Mouse (Mus musculus) liver, embryonic 12.5 days (tissue): ENCODE results near the gene Mtch1. TPM values are rescaled to one million over a fixed set of nuclear protein-coding genes. Genes with fewer than 3 reads are reported as not detected.
A peak's percentile ranks its signal among the peaks of the same experiment; 100 is the strongest.
"Not testable (repeated sequence)": the region's sequence is repeated elsewhere in the genome, so short reads cannot be mapped to it uniquely, and the experiment has no call there.

Source experiments
- ATAC-seq: fragments of 200-750 bp; cut with Nextera tagmentation; 2 replicates; pipeline ENCODE4 v1.8.0; 2017; ENCODE audit warnings: moderate number of reproducible peaks, mild to moderate bottlenecking, moderate library complexity
- H3K27ac ChIP-seq: fragments of 300-500 bp; sonication (generic); 2 replicates; pipeline ENCODE4 v1.5.1; 2016; ENCODE audit warnings: mild to moderate bottlenecking
- H3K27me3 ChIP-seq: fragments of 300-500 bp; sonication (generic); replicated peaks from 2 replicates; pipeline ENCODE4 v1.6.1; 2016; ENCODE audit warnings: mild to moderate bottlenecking, moderate library complexity
- H3K36me3 ChIP-seq: fragments of 300-500 bp; sonication (generic); 2 replicates; pipeline ENCODE4 v1.6.1; 2016; ENCODE audit warnings: mild to moderate bottlenecking, moderate library complexity
- H3K4me1 ChIP-seq: fragments of 300-500 bp; sonication (generic); 2 replicates; pipeline ENCODE4 v1.6.1; 2016
- H3K4me2 ChIP-seq: fragments of 300-500 bp; sonication (generic); 2 replicates; pipeline ENCODE4 v1.6.1; 2016; ENCODE audit warnings: mild to moderate bottlenecking, moderate library complexity
- H3K4me3 ChIP-seq: fragments of 300-500 bp; sonication (generic); 2 replicates; pipeline ENCODE4 v1.5.1; 2016; ENCODE audit warnings: mild to moderate bottlenecking, moderate library complexity
- H3K9ac ChIP-seq: fragments of 300-500 bp; sonication (generic); 2 replicates; pipeline ENCODE4 v1.6.1; 2016; ENCODE audit warnings: mild to moderate bottlenecking, moderate library complexity
- H3K9me3 ChIP-seq: fragments of 300-500 bp; sonication (generic); replicated peaks from 2 replicates; pipeline ENCODE4 v1.6.1; 2016; ENCODE audit warnings: mild to moderate bottlenecking, moderate library complexity
- WGBS: fragments of 180-500 bp; shearing (Covaris S2); methylation state at CpG from one replicate; pipeline ENCODE4 v1.1.7; 2016; ENCODE audit not compliant: insufficient replicate concordance; 5-methylcytosine and 5-hydroxymethylcytosine counted together
- polyA plus RNA-seq: library from polyadenylated mRNA; unstranded; fragments of >200 nt; fragmentation: Nextera tagmentation; extraction: Ambion mirVana; gene quantifications from 2 replicates; pipeline ENCODE4 v1.2.1, GENCODE M21; 2016

The Mtch1 gene
- polyA plus RNA-seq, 1 experiment from 2014 or later: 107 TPM

DNA sequence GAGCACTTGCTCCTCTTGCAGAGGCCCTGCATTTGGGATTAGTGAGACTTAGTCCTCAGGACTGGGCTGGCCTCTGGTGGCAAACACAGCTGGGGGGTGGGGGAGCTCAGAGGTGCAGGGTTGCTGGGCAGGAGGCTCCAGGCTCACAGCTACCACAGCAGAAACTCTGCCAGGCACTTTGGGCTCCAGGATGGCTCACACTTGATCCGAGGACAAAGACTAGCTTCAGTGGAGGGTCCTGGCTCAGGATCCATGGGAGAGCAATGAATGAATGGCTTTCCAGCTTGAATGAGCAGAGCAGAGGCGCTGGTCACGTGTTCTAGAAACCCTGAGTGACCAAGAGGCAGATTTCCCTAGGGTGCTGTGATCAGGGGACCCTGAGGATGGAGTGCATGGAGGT is 11.2 kb upstream of the Mtch1 start:
- H3K36me3 ChIP-seq: no peaks in the 10 kb centered on the region
- H3K4me2 ChIP-seq: no peak overlapping the region
- H3K4me1 ChIP-seq: peaks cover 20% of the 10 kb centered on the region
- no peaks in the 10 kb centered on the region for H3K9me3 ChIP-seq
- no peak overlapping the region for H3K4me3 ChIP-seq
- ATAC-seq: no peak
- H3K27me3 ChIP-seq: 0 out of 2 replicates have a peak, but pooled peaks cover 5% of the 10 kb centered on the region
- WGBS: 45% methylated on average over 3 of the region's 3 CpGs
- H3K27ac ChIP-seq: no peak overlapping the region
- H3K9ac ChIP-seq: no peak overlapping the region

DNA sequence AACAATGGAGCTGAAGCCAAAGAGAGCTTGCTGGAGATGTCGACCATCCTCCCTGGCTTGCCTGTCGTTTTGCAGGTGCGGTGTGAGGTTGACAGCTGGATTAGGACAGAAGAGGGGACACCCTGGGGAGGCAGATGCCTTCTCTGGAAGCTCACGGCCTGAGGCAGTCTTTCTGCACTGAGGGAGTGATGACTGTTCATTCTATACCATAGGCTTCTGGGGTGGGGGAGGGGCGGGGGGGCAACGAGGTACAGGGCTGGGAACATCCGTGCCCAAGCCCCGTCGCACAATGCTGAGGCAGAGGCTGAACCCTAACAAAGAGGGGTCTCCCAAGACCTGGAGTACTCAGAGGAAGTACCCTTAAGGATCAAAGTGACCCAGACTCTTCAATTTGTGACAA is 9.1 kb upstream of the Mtch1 start:
- Histone ChIP-seq H3K27me3 (0 out of 2 replicates have a peak, but pooled peaks cover 5% of the 10 kb centered on the region), H3K36me3 (no peaks in the 10 kb centered on the region), H3K4me1 (peaks cover 20% of the 10 kb centered on the region), H3K9me3 (no peaks in the 10 kb centered on the region), H3K4me3 (peak overlapping the region; percentile 30), H3K9ac (no peak overlapping the region), H3K27ac (peak overlapping the region; percentile 53; the same call in 1 of the 2 replicates), H3K4me2 (peak overlapping the region; percentile 50)
- 0 out of 2 replicates have a peak, but pooled peaks have one; percentile 6 for ATAC-seq
- WGBS: 23% methylated on average over 9 of the region's 9 CpGs

DNA sequence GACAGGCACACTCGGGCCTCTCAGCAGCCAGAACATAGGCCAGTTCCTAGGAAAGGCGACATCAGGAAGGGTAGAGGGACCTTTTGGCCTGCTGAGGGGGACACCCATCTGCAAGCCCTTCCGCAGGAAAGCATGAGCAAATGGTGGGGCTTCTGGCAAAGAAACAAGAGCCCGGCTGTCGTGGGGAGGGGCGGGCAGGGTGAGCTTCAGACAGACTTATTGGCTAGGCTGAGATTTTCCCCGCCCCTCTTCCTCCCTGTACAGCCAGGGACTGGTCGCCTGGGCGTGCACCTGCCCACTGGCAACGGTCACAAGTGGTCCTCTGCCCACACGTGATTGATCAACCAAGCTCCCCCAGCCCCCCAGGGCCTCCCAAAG is 8.7 kb upstream of the Mtch1 start:
- no peaks in the 10 kb centered on the region for H3K36me3 ChIP-seq
- H3K4me3 ChIP-seq: peak overlapping the region; percentile 30
- H3K27ac ChIP-seq: peak overlapping the region; percentile 53
- peak; percentile 63 for ATAC-seq
- H3K9me3 ChIP-seq: no peaks in the 10 kb centered on the region
- H3K27me3 ChIP-seq: 0 out of 2 replicates have a peak, but pooled peaks cover 5% of the 10 kb centered on the region
- peaks cover 20% of the 10 kb centered on the region for H3K4me1 ChIP-seq
- peak overlapping the region; percentile 50 for H3K4me2 ChIP-seq
- no peak overlapping the region for H3K9ac ChIP-seq
- 18% methylated on average over 11 of the region's 11 CpGs for WGBS

DNA sequence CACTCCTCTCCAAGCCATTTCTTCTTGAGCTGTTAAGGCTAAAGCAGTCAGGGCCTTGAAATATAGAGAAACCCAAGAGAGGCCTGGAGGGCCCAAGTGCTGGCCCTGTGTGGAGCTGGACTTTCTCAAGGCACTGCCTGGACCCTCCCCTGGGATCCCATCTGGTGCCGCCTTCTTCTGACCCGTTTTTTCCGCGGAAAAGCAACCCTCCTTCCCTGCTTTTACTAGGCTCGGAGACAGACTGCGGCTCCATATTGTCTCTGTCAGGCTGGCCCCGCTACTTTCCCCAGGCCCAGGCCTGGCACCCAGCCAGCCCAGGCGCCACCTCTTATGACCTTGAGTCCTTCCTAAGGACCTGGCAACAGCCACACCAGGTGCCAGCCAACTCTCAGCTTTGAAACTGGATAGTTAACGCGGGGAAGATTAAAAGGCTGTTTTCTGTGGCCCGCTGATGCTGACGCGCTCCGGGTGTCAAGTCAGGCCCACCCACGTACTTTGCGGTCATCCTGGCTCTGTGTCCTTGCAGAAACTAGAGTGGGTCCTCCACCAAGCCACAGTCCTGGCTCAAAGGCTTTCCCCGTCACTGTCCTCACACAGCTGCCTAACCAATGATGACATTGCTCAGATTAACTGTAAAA is 8.2 kb upstream of the Mtch1 start:
- 0 out of 2 replicates have a peak overlapping the region, but pooled peaks have one; percentile 30 for H3K4me3 ChIP-seq
- peak overlapping the region; percentile 53 for H3K27ac ChIP-seq
- WGBS: 51% methylated on average over 17 of the region's 17 CpGs
- no peak for ATAC-seq
- H3K9ac ChIP-seq: no peak overlapping the region
- H3K36me3 ChIP-seq: no peaks in the 10 kb centered on the region
- H3K4me2 ChIP-seq: peak overlapping the region; percentile 50
- peaks cover 16% of the 10 kb centered on the region for H3K4me1 ChIP-seq
- H3K27me3 ChIP-seq: 0 out of 2 replicates have a peak, but pooled peaks cover 5% of the 10 kb centered on the region
- H3K9me3 ChIP-seq: no peaks in the 10 kb centered on the region

DNA sequence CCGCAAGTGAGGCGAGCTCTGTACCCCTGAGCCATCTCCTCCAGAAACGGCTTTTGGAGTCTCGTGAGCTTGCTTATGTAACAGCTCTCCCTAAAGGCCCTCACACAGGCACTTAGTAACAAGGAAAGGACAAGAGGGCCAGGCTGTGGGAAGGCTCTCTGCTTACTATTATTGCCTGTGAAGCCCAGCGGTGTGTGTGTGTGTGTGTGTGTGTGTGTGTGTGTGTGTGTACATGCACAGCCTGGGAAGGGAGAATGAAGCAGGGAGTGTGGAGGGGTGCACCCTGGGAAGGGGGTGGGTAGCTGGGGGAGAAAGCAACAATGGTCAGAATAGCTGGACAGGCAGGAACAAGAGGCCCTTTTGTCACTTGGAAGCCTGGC is 7.7 kb upstream of the Mtch1 start:
- Histone ChIP-seq H3K4me2 (no peak overlapping the region), H3K27me3 (0 out of 2 replicates have a peak, but pooled peaks cover under 1% of the 10 kb centered on the region), H3K9ac (no peak overlapping the region), H3K9me3 (no peaks in the 10 kb centered on the region), H3K27ac (peak overlapping the region; percentile 53; the same call in 1 of the 2 replicates), H3K36me3 (no peaks in the 10 kb centered on the region), H3K4me1 (peaks cover 11% of the 10 kb centered on the region), H3K4me3 (no peak overlapping the region)
- ATAC-seq: no peak
- WGBS: 74% methylated on average over 5 of the region's 5 CpGs

DNA sequence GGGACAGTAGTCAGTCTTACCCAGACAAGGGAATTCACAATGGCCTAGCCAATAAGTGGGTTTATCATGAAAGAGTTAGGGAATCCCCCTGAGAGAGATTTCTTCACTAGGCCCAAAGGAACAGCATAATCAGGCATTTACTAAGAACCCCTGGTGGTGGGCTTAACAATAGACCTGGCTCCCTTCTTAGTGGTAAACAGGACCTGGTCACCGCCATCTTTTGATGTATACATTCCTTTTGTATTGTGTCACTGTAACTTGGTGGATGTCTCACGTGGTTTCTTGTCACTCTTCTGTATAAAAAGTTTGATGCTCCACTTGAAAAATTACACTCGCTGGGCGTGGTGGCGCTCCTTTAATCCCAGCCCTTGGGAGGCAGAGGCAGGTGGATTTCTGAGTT is 3.3 kb upstream of the Mtch1 start:
- peaks cover 30% of the 10 kb centered on the region for H3K4me1 ChIP-seq
- not testable (repeated sequence) for H3K9ac ChIP-seq, ATAC-seq, H3K36me3 ChIP-seq, H3K27me3 ChIP-seq, H3K4me2 ChIP-seq, H3K4me3 ChIP-seq, H3K27ac ChIP-seq, H3K9me3 ChIP-seq
- 67% methylated on average over 5 of the region's 5 CpGs for WGBS

DNA sequence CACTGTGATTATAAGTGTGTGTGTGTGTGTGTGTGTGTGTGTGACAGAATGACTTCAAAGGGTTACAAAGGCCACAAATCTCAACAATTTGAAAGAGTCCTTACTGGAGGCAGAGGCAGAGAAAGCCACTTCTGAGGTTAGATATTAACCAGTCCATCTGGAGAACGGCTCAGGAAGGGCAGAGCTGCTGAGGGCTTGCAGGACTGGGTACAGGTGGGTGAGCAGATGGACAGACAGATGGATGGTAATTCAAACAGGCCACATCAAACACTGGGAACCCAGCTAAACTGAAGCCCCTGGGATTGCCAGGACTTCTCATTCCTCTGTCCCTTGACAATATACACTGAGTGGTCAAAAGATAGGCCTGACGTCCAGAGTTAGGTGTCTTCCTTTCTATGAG is 1.3 kb upstream of the Mtch1 start:
- 66% methylated on average over 2 of the region's 2 CpGs for WGBS

DNA sequence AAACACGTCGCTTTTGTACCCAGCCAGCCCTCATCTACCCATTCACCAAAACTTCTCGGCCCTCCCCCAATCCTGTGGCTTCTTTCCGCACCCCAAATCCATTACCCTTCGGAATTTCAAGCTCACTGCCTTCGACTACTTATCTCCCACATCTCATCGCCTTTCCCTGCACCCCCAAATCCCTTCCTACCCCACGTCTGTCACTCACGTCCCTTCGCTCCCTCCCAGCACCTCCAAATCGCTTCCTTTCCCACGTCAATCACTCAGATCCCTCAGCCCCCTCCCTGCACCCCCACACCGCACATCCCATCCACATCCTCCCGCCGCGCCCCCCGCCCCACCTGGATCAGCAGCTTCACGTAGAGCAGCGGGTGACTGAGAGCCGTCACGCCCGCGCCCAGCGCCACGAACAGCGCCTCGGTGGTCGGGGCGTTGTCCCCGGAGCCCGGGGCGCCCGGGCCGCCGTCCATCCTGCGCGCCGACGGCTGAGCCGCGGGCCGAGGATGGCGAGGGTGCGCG is 549 bp downstream of the Mtch1 start:
- H3K4me1 ChIP-seq: peaks cover 59% of the 10 kb centered on the region
- no peaks in the 10 kb centered on the region for H3K27me3 ChIP-seq
- under 1% methylated on average over 45 of the region's 45 CpGs for WGBS
- peak overlapping the region; percentile 96 for H3K9ac ChIP-seq
- peak overlapping the region; percentile 99 for H3K4me2 ChIP-seq
- peaks cover 26% of the 10 kb centered on the region for H3K36me3 ChIP-seq
- H3K9me3 ChIP-seq: no peaks in the 10 kb centered on the region
- ATAC-seq: no peak
- peak overlapping the region; percentile 96 for H3K4me3 ChIP-seq
- peak overlapping the region; percentile 85 for H3K27ac ChIP-seq

More for the DNA sequence above, 1.3 kb upstream of the Mtch1 start:
- H3K4me1 ChIP-seq: peaks cover 41% of the 10 kb centered on the region
- H3K4me2 ChIP-seq: no peak overlapping the region
- no peak overlapping the region for H3K9ac ChIP-seq
- H3K4me3 ChIP-seq: no peak overlapping the region
- no peaks in the 10 kb centered on the region for H3K27me3 ChIP-seq
- ATAC-seq: no peak
- peak overlapping the region; percentile 85; the same call in 1 of the 2 replicates for H3K27ac ChIP-seq
- H3K36me3 ChIP-seq: peaks cover 10% of the 10 kb centered on the region
- H3K9me3 ChIP-seq: no peaks in the 10 kb centered on the region

DNA sequence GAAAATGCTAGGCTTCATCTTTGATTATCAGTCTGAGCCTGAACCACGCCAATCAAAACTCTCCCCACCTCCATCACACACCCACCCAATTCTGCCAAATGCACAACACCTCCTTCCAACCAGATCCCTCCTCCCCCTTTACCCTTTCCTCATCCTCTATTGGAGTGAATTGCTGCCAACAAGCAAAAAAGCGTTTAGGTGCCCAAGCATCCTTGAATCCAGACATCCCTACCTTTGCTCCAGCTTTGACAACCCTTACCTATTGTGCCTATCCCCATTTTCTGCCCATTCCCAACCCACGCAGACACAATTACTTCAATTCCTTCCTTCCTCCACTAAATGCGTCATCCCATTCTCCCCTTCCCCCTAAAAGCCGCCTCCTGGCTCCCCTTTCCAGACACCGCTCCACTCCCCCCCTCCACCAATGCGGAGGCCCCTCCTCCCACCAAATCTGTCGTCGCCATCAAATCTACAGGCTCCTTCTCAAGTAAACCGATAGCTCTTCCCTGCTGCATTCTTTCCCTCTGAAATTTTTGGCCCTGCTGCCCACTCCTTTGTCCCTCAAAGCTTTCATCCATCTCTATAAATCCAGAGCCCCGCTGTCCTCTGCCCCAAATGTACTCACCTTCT is 1.1 kb downstream of the Mtch1 start:
- H3K4me3 ChIP-seq: peak overlapping the region; percentile 96
- no peaks in the 10 kb centered on the region for H3K27me3 ChIP-seq
- H3K4me1 ChIP-seq: peaks cover 65% of the 10 kb centered on the region
- ATAC-seq: no peak
- H3K9me3 ChIP-seq: no peaks in the 10 kb centered on the region
- H3K4me2 ChIP-seq: peak overlapping the region; percentile 99
- H3K36me3 ChIP-seq: peaks cover 26% of the 10 kb centered on the region
- peak overlapping the region; percentile 96 for H3K9ac ChIP-seq
- WGBS: 7% methylated on average over 11 of the region's 11 CpGs
- H3K27ac ChIP-seq: peak overlapping the region; percentile 85

DNA sequence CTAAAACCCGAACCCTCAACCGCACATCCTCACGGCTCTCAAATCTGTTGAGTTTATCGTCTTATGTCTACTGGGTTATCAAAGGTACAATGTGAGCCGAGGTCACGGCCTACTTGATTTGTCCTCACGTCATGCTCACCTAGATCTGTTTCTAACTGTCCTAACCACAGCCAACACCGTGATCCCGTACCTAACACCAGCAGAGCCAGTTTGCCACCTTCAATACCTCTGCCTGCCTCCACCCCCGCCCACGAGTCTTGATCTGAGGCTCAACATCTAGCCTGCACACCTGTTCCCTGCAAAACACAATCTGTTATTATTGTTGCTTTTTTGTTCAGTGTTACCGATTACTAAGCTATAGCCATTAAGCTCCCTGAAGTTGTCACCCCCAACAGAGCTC is 2.5 kb downstream of the Mtch1 start:
- no peak overlapping the region for H3K4me3 ChIP-seq
- WGBS: 80% methylated on average over 12 of the region's 12 CpGs
- no peaks in the 10 kb centered on the region for H3K9me3 ChIP-seq
- H3K27ac ChIP-seq: no peak overlapping the region
- peak overlapping the region; percentile 99; the same call in 1 of the 2 replicates for H3K4me2 ChIP-seq
- no peak overlapping the region for H3K9ac ChIP-seq
- peaks cover 78% of the 10 kb centered on the region for H3K4me1 ChIP-seq
- H3K27me3 ChIP-seq: no peaks in the 10 kb centered on the region
- peaks cover 35% of the 10 kb centered on the region for H3K36me3 ChIP-seq
- ATAC-seq: no peak

DNA sequence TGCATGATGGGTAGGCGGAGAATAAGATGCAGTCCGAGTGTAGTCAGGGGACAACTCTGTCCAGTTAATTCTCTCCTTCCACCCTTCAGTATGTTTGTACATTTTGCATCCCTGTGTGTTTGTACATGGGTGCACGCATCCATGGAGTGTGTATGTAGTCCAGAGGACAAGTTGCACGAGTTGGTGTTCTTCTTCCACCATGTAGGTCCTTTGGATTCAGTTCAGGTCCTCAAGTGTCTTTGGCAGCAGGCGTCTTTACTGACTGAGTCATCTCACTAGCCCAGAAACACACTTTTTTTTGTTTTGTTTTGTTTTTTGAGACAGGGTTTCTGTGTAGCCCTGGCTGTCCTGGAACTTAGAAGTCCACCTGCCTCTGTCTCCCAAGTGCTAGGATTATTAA is 4.5 kb downstream of the Mtch1 start:
- H3K4me1 ChIP-seq: peaks cover 68% of the 10 kb centered on the region

More for the DNA sequence above, 4.5 kb downstream of the Mtch1 start:
- Histone ChIP-seq H3K27ac (peak overlapping the region; percentile 20; the same call in 1 of the 2 replicates), H3K4me3 (no peak overlapping the region), H3K36me3 (peaks cover 55% of the 10 kb centered on the region), H3K9me3 (no peaks in the 10 kb centered on the region), H3K9ac (no peak overlapping the region), H3K27me3 (no peaks in the 10 kb centered on the region), H3K4me2 (no peak overlapping the region)
- WGBS: 82% methylated on average over 5 of the region's 5 CpGs
- no peak for ATAC-seq
